Mouse (Mus musculus) testis, postnatal 10 days (tissue): ENCODE results near the gene Prox1.

Experiments used
- DNase-seq: peaks from one replicate; pipeline ENCODE4 v3.0.0; 2021; ENCODE audit warnings: low spot score

Prox1 gene

GRCm38 (mm10) chr1:190169911-190170818, at the start of gene Prox1:
Gene Prox1 (minus strand): TSS chr1:190170714.
- DNase-seq = peak; percentile 56

DNA sequence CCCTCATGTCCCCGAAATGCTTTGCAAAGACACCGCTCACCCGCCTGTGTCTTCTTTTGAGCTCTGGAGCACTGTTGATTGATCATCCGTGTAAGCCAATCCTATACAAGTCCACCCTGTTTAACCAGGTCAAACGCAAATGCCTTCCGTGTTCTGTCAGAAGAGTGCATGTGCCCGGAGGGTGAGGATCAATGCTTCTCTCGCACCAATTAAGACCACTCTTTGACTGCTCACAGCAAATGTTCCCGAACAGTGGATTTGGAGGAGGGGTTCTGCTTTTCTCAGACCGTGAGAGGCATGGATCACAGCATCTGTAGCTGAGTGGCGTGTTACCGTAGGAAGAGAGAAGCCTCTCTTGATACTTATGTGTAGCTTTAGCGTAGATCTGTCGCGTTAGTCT, 46.1 kb upstream of the Prox1 start:
- no peak for DNase-seq

DNA sequence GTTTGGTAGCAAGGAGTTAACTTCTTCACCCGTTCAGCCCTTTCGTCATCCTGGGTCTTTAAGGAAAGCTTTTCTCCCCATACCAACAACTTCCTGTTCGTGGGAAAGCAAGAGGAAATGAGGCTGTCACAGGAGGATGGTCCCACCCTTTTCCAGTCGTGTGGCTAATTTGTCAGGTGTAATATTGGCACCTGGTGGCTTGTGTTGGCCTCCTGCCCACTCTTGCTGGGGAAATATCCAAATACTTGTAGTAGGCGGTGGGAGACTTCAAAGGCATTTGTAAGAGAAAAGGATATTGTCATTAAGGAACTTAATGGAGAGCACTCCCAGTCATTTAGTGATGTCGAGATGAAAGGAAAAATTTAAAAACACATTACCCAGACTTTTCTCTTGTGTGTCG, 44.1 kb upstream of the Prox1 start:
- DNase-seq = no peak

GRCm38 (mm10) chr1:190213175-190213574, 42.7 kb upstream of the Prox1 start:
- no peak for DNase-seq

GRCm38 (mm10) chr1:190207246-190207645, 36.7 kb upstream of the Prox1 start:
- DNase-seq = no peak

DNA sequence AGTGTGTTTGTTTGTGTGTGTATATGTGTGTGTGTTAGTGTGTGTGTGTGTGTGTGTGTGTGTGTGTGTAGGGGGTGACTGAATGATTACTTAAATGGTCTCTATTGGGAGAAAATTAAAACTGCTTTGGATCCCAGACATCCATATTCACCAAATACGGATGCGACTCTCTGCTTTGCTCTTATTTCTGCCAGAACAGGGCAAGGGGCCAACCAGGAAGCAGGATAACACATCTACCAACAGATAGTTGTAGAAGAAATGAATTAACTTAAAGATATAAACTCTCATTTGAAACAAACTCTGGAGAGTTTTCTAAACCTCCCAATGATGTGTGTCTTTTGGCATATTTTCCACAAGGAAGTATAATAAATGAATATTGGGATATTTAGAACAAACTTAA, 35.2 kb upstream of the Prox1 start:
- DNase-seq = no peak

DNA sequence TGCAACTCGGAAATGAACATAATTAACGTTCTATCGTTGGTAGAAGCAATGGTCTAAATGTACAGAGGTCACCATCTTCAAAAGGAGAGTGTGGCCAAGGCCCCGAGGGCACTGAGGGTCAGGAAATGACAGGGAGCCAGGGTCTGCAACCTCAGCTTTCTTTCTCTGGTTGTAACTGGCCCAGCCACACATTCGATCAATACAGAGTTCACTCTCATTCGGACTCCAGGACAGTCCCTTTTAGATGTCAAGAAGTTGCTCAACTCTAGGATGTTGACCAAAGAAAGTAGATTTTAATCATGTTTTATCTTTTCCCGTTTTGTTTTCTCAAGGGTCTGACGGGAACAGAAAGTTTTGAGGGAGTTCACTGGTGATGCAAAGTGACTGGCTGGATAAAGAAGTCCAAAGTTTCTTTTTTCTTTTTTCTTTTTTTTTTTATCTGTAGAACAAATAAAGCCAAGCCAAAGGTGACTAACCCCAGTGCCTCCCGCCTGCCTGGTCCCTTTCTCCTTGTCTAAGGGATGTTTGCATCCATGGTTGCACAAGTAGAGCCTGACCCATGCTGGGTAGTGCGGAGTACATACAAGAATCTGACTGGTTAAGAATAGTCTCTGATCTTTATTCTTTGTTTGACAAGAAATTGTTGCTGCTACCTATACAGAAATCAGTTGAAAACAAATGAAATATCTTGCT, 34.0 kb upstream of the Prox1 start:
- no peak for DNase-seq

DNA sequence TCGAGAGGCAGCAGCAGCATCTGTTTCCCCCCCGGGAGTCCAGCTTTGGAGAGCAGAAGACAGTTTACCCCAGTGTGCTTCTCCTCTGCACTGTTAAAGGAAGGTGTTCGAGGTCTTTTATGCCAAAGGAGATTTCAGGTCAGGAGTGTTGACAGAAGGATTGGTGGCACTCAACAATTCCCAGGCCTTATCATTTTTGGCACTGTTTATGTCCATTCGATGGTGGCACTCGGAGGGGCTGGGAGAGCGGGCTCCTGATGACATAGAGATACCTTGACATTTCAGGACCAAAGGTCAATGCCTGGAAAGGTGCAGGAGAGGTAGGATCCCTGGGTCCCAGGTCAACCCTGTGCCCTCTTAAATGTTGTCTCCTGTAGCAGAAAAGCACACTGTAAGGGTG, 31.2 kb upstream of the Prox1 start:
- DNase-seq = no peak

DNA sequence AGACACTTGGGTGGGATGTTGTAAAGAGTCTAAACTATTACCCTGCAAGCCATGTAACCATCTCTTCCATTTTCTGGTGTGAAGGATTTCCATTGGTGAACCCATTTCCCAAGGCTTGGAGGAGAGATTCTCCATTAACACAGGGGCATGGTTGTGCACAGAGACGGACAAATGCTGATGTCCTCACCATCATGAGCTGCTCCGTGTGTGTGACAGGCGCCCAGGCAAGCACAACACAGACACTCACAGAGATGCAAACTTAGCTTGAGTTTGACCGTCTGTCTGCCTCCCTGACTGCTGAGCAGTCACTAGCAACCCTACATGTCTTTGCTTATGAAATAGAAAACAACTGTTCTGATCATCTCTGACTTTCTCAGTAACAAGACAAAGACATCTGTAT, 30.5 kb upstream of the Prox1 start:
- no peak for DNase-seq

DNA sequence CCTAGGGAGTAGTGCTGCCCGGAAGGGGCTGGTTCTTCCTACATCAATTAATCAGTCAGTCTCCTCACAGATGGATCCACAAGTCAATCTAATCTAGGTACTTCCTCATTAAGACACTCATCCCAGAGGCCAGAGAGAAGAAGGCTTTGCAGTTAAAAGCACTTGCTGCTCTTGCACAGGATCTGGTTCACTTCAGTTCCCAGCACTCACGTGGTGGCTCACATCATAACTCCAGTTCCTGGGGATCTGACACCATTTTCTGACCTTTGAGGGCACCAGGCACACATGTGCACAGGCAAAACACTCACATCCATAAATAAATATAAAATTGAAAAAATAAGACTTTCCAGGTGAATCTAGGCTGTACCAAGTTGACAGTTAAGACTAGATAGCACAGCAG, 27.7 kb upstream of the Prox1 start:
- DNase-seq = no peak

DNA sequence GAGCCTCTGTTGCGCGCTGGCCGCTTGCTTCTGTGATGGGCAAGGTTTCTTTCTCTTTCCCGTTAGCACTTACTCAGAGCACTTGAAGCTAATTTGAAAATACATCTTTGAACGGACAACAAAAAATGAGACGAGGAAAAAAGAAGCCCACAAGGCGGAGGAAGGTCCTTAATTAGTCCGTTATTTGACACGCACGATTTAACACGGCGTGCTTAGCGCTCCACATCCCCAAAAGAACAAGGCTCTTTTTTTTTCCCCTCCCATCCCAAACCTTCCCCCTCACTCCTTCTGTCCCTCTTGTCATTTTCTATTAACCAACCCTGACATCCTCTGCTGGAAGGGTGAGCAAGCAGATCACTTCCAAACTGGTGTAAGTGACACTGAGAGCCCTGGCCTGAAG, 21.5 kb upstream of the Prox1 start:
- DNase-seq = no peak

GRCm38 (mm10) chr1:190190231-190190965, 19.9 kb upstream of the Prox1 start:
- DNase-seq = no peak

- no peak for DNase-seq
Measured at GRCm38 (mm10) chr1:190189125-190189524, 18.6 kb upstream of the Prox1 start.

- no peak for DNase-seq
Measured at GRCm38 (mm10) chr1:190186336-190186735, 15.8 kb upstream of the Prox1 start.

- no peak for DNase-seq
Measured at GRCm38 (mm10) chr1:190185284-190185683, 14.8 kb upstream of the Prox1 start.

- DNase-seq = no peak
Measured at GRCm38 (mm10) chr1:190183574-190183973, 13.1 kb upstream of the Prox1 start.

DNA sequence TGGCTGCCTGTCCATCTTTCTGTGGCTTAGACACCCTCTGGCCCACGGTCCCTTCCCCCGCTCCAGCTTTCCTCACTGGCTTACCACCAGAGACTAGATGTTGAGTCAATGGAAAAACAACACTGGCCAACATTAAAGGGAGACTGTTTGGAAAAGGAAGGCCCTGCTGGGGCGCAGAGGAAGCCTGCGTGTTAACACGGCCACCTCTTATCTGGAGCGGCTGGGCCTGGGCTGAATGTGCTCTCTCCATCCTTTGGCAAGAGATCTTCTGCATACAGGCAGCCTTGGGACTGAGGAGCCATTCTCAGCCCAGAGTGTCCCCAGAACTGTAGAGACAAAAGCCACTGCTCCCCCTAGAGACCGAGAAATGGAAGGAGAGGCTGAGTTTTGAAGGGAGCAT, 11.3 kb upstream of the Prox1 start:
- no peak for DNase-seq

- DNase-seq = no peak
Measured at GRCm38 (mm10) chr1:190180861-190181260, 10.3 kb upstream of the Prox1 start.

GRCm38 (mm10) chr1:190176961-190177360, 6.4 kb upstream of the Prox1 start:
- DNase-seq = no peak

- DNase-seq = peak; percentile 47
Measured at GRCm38 (mm10) chr1:190174671-190175661, 4.5 kb upstream of the Prox1 start.

GRCm38 (mm10) chr1:190174231-190174630, 3.7 kb upstream of the Prox1 start:
- no peak for DNase-seq
